Mouse (Mus musculus) urinary bladder, postnatal 14 days (tissue): ENCODE data around the gene Cyp26c1.

Source experiments
- DNase-seq: peaks from one replicate; pipeline ENCODE4 v3.0.0; 2021; ENCODE audit warnings: low spot score

Cyp26c1 gene

GRCm38 (mm10) chr19:37685281-37685680 is at the start of gene Cyp26c1:
Cyp26c1 (plus strand) TSS chr19:37685581.
- DNase-seq, result no peak

- no peak for DNase-seq
Observed at GRCm38 (mm10) chr19:37647994-37648393, 37.4 kb upstream of the Cyp26c1 start.

GRCm38 (mm10) chr19:37650526-37650925 is 34.9 kb upstream of the Cyp26c1 start:
- no peak for DNase-seq

GRCm38 (mm10) chr19:37654012-37654411 is 31.4 kb upstream of the Cyp26c1 start:
- no peak for DNase-seq

GRCm38 (mm10) chr19:37656441-37656840 is 28.9 kb upstream of the Cyp26c1 start:
- no peak for DNase-seq

GRCm38 (mm10) chr19:37665256-37665655 is 20.1 kb upstream of the Cyp26c1 start:
- no peak for DNase-seq

- DNase-seq, result no peak
Observed at GRCm38 (mm10) chr19:37667855-37668594, 17.4 kb upstream of the Cyp26c1 start.

- no peak for DNase-seq
Observed at GRCm38 (mm10) chr19:37668657-37669056, 16.7 kb upstream of the Cyp26c1 start.

GRCm38 (mm10) chr19:37669486-37669885 is 15.9 kb upstream of the Cyp26c1 start:
- DNase-seq, result no peak

- no peak for DNase-seq
Observed at GRCm38 (mm10) chr19:37673393-37673792, 12.0 kb upstream of the Cyp26c1 start.

- no peak for DNase-seq
Observed at GRCm38 (mm10) chr19:37686347-37686746, 966 bp downstream of the Cyp26c1 start.

GRCm38 (mm10) chr19:37686941-37687850 is 1.8 kb downstream of the Cyp26c1 start:
- DNase-seq, result peak; percentile 20

- no peak for DNase-seq
Observed at GRCm38 (mm10) chr19:37689478-37689877, 4.1 kb downstream of the Cyp26c1 start.

GRCm38 (mm10) chr19:37690716-37691115 is 5.3 kb downstream of the Cyp26c1 start:
- DNase-seq, result no peak

- no peak for DNase-seq
Observed at GRCm38 (mm10) chr19:37692879-37693278, 7.5 kb downstream of the Cyp26c1 start.

- no peak for DNase-seq
Observed at GRCm38 (mm10) chr19:37695146-37695545, 9.8 kb downstream of the Cyp26c1 start.

GRCm38 (mm10) chr19:37695762-37696602 is 10.6 kb downstream of the Cyp26c1 start:
- DNase-seq, result no peak

- no peak for DNase-seq
Observed at GRCm38 (mm10) chr19:37696603-37697334, 11.4 kb downstream of the Cyp26c1 start.

GRCm38 (mm10) chr19:37697335-37697636 is 11.9 kb downstream of the Cyp26c1 start:
- no peak for DNase-seq

GRCm38 (mm10) chr19:37697651-37698272 is 12.4 kb downstream of the Cyp26c1 start, which contains the start of gene Cyp26a1:
Cyp26a1 (plus strand) TSS chr19:37697798.
- DNase-seq, result no peak
